In the genomic region with DNA sequence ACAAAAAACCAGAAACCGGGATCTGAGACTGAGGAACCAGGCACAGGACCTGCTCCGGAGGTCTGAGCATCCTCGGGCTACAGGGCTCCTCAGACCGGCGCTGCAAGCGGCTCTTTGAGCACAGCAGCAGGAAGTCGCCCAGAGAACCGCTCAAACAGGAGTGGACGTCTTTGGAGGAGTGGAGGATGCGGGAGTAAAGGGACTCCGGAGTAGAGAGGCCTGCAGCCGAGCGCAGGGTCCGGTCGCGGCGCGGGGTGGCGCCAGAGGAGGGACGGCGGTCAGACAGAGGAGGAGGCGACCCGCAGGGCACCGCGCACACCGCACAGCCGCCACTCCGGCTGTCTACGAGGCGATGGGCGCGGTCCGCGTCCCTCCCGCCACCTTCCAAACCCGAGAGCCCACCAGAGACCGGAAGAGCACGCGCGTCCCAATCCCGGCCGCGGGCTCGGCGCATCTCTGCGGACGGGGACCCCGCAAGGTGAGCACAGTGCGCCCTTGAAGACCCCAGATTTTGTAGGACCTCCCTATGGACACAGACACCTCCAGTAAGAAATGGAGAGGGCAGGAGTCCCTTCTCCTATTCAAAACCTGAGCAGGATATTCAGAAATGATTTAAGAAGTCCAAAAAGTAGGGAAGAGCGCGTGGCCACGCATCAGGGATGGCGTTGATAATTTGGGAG, we compare ENCODE assay signal across 9 mouse cellular contexts. TPM values are rescaled to one million over a fixed set of nuclear protein-coding genes. Genes with fewer than 3 reads are reported as not detected.
DNase-seq lines count a peak whose midpoint lies in the region; ATAC-seq and TF ChIP-seq lines count a peak whose summit lies in the region.
"Had no signal": no experiment of that assay in that cellular context is flagged by ENCODE, and none has a peak within 500 bp of the region (broad histone marks: within the 10 kb centered on the region; RNA-seq: fewer than 3 reads in every experiment).

A gene (plus strand): TSS at position 359 of the 680 bp plus-strand sequence.

- TF ChIP-seq CTCF in layer of hippocampus, adult 2 months (conservative IDR thresholded peaks at IDR 0.05) = peak; percentile 71

- H3K4me1 ChIP-seq in embryonic facial prominence, embryonic 14.5 days (ENCODE audit: control insufficient read depth, insufficient read depth, low read length) = 0 out of 2 replicates have a peak, but pooled peaks cover 7% of the 10 kb centered on the region
- H3K4me1 ChIP-seq in heart, embryonic 14.5 days (ENCODE audit: control insufficient read depth in 2 of 2, insufficient read depth in 2 of 2, low read length in 2 of 2) = peaks cover 2 to 6% of the 10 kb centered on the region in 2 experiments; a peak in 2 of 4 replicates
- H3K4me1 ChIP-seq in lung, embryonic 16.5 days (replicated peaks; ENCODE audit: control insufficient read depth, insufficient read depth, low read length) = 0 out of 2 replicates have a peak, but pooled peaks cover 2% of the 10 kb centered on the region

- peak within 1 kb of the TSS; percentile 57 for H3K4me3 ChIP-seq in embryonic facial prominence, embryonic 14.5 days (ENCODE audit: low read depth, low read length)
- peak within 1 kb of the TSS; percentile 46 to 53 for H3K4me3 ChIP-seq in heart, embryonic 14.5 days (ENCODE audit: control insufficient read depth in 1 of 2, insufficient read depth in 1 of 2, low read depth in 1 of 2, low read length in 2 of 2)
- H3K4me3 ChIP-seq in layer of hippocampus, adult 2 months = peak within 1 kb of the TSS; percentile 67
- peak within 1 kb of the TSS; percentile 48 for H3K4me3 ChIP-seq in lung, embryonic 16.5 days (ENCODE audit: low read length)
- H3K4me3 ChIP-seq: myocyte had no signal

- H3K27me3 ChIP-seq in embryonic facial prominence, embryonic 14.5 days (replicated peaks; ENCODE audit: control insufficient read depth, insufficient read depth, low read length) = peaks cover 17% of the 10 kb centered on the region
- H3K27me3 ChIP-seq in heart, embryonic 14.5 days (ENCODE audit: control insufficient read depth, insufficient read depth, low read length) = peaks cover 15% of the 10 kb centered on the region
- H3K27me3 ChIP-seq in lung, embryonic 16.5 days (ENCODE audit: control insufficient read depth, insufficient read depth, low read depth, low read length) = no peaks in the 10 kb centered on the region; the same call in 1 of the 2 replicates

- peak within 1 kb of the TSS; percentile 98 for H3K4me2 ChIP-seq in embryonic facial prominence, embryonic 14.5 days (ENCODE audit: low read depth, low read length)
- peak within 1 kb of the TSS; percentile 96 for H3K4me2 ChIP-seq in heart, embryonic 14.5 days (ENCODE audit: low read length)
- peak within 1 kb of the TSS; percentile 71 for H3K4me2 ChIP-seq in lung, embryonic 16.5 days (ENCODE audit: low read depth, low read length)

- WGBS in embryonic facial prominence, embryonic 14.5 days = 4% methylated on average over 30 of the region's 53 CpGs
- 4% methylated on average over 52 of the region's 53 CpGs for WGBS in heart, embryonic 14.5 days
- WGBS in lung, embryonic 16.5 days = 2% methylated on average over 51 of the region's 53 CpGs

- H3K36me3 ChIP-seq in embryonic facial prominence, embryonic 14.5 days (ENCODE audit: control insufficient read depth, insufficient read depth, low read length) = no peaks in the 10 kb centered on the region
- no peaks in the 10 kb centered on the region for H3K36me3 ChIP-seq in heart, embryonic 14.5 days (ENCODE audit: control insufficient read depth, insufficient read depth, low read length)
- H3K36me3 ChIP-seq in lung, embryonic 16.5 days (ENCODE audit: control insufficient read depth, insufficient read depth, low read length) = no peaks in the 10 kb centered on the region

- peak within 1 kb of the TSS; percentile 67 for H3K9ac ChIP-seq in embryonic facial prominence, embryonic 14.5 days (ENCODE audit: low read depth, low read length)
- peak within 1 kb of the TSS; percentile 70 for H3K9ac ChIP-seq in heart, embryonic 14.5 days (ENCODE audit: low read length)
- peak within 1 kb of the TSS; percentile 54 for H3K9ac ChIP-seq in lung, embryonic 16.5 days (ENCODE audit: low read length)

- ATAC-seq in embryonic facial prominence, embryonic 14.5 days (ENCODE audit: low read depth) = peak; percentile 90
- peak; percentile 47; the same call in 1 of the 2 replicates for ATAC-seq in heart, embryonic 14.5 days (ENCODE audit: insufficient number of reproducible peaks, insufficient read depth, low FRiP score, low read depth)
- ATAC-seq in lung, embryonic 16.5 days (ENCODE audit: low read depth) = peak; percentile 85; the same call in 1 of the 2 replicates

- peak; percentile 80 for DNase-seq in A20 (ENCODE audit: low read depth, low spot score)
- DNase-seq in adrenal gland, postnatal 14 days = peak; percentile 78
- DNase-seq in embryonic facial prominence, embryonic 14.5 days (ENCODE audit: low spot score) = peak; percentile 54
- DNase-seq in layer of hippocampus, adult 2 months (ENCODE audit: low spot score in 2 of 2) = peak in 1 of 2 experiments; percentile 31
- peak; percentile 73 for DNase-seq in retina, postnatal 1 day
- no peak for DNase-seq in T-cell, adult 2 months (ENCODE audit: low spot score)

- H3K9me3 ChIP-seq in embryonic facial prominence, embryonic 14.5 days (ENCODE audit: control insufficient read depth, low read length) = peaks cover 4% of the 10 kb centered on the region; the same call in 1 of the 2 replicates
- 0 out of 2 replicates have a peak, but pooled peaks cover under 1% of the 10 kb centered on the region for H3K9me3 ChIP-seq in heart, embryonic 14.5 days (ENCODE audit: control insufficient read depth, low read length)
- H3K9me3 ChIP-seq in lung, embryonic 16.5 days (ENCODE audit: control insufficient read depth, low read length) = no peaks in the 10 kb centered on the region

- no peak within 1 kb of the TSS for H3K27ac ChIP-seq in embryonic facial prominence, embryonic 14.5 days (replicated peaks; ENCODE audit: low read depth, low read length)
- no peak within 1 kb of the TSS for H3K27ac ChIP-seq in heart, embryonic 14.5 days (replicated peaks in 1 of 2; ENCODE audit: control insufficient read depth in 1 of 2, insufficient read depth in 1 of 2, low read depth in 2 of 2, low read length in 2 of 2)
- H3K27ac ChIP-seq in layer of hippocampus, adult 2 months = 0 out of 2 replicates have a peak within 1 kb of the TSS, but pooled peaks have one; percentile 37
- H3K27ac ChIP-seq in lung, embryonic 16.5 days (ENCODE audit: low read length) = no peak within 1 kb of the TSS

RNA-seq across cellular contexts. Expression of the gene that starts here (rescaled TPM):
- total RNA-seq in adrenal gland, postnatal 14 days (2021) = 0.26 TPM in 2 replicates
- 0.77 and 0.85 TPM in 2 replicates for polyA plus RNA-seq in embryonic facial prominence, embryonic 14.5 days (2014; fragmentation: Nextera tagmentation; extraction: Ambion mirVana)
- 0.42 and 0.54 TPM in 2 replicates for polyA plus RNA-seq in heart, embryonic 14.5 days (2014; fragmentation: Nextera tagmentation; extraction: Ambion mirVana)
- total RNA-seq in layer of hippocampus, adult 2 months (2021) = under 1 TPM; 0.74 to 0.81 TPM
- 0.33 and 0.63 TPM in 2 replicates for polyA plus RNA-seq in lung, embryonic 16.5 days (2015; fragmentation: Nextera tagmentation; extraction: Ambion mirVana)

Comparison
In these comparisons a context has a peak if more than half of its experiments do, and no peak if none do; other contexts are left out.
1. Peak in DNase-seq in adrenal gland, postnatal 14 days; RNA of the gene not detected or under 1 TPM.
2. Peak in DNase-seq, ATAC-seq, H3K4me3 ChIP-seq, H3K9ac ChIP-seq and H3K4me2 ChIP-seq in embryonic facial prominence, embryonic 14.5 days; RNA of the gene not detected or under 1 TPM.
3. Peak in ATAC-seq, H3K4me3 ChIP-seq, H3K9ac ChIP-seq and H3K4me2 ChIP-seq in heart, embryonic 14.5 days; RNA of the gene not detected or under 1 TPM.
4. Peak in ATAC-seq, H3K4me3 ChIP-seq, H3K9ac ChIP-seq and H3K4me2 ChIP-seq in lung, embryonic 16.5 days; RNA of the gene not detected or under 1 TPM.